Mouse (Mus musculus): ENCODE data around the gene Atxn10. TPM values are rescaled to one million over a fixed set of nuclear protein-coding genes. Genes with fewer than 3 reads are reported as not detected.

Atxn10 gene
- polyA plus RNA-seq, 1 experiment from 2014 or later = 114 TPM

GRCm38 (mm10) chr15:85488900-85489299 is 152.9 kb downstream of the Atxn10 start:
- Histone ChIP-seq H3K9me3 (replicated peaks) (no peaks in the 10 kb centered on the region), H3K27me3 (replicated peaks) (peaks cover 44% of the 10 kb centered on the region), H3K4me2 (no peak overlapping the region), H3K36me3 (no peaks in the 10 kb centered on the region), H3K27ac (no peak overlapping the region), H3K4me3 (no peak overlapping the region), H3K4me1 (no peaks in the 10 kb centered on the region), H3K9ac (no peak overlapping the region)
- WGBS (ENCODE audit: insufficient replicate concordance) = 68% methylated on average over 10 of the region's 10 CpGs
- ATAC-seq = no peak

GRCm38 (mm10) chr15:85489751-85490150 is 153.7 kb downstream of the Atxn10 start:
- Histone ChIP-seq H3K36me3 (no peaks in the 10 kb centered on the region), H3K9ac (no peak overlapping the region), H3K4me1 (no peaks in the 10 kb centered on the region), H3K4me2 (no peak overlapping the region), H3K4me3 (no peak overlapping the region), H3K27me3 (replicated peaks) (peaks cover 53% of the 10 kb centered on the region), H3K27ac (no peak overlapping the region), H3K9me3 (replicated peaks) (no peaks in the 10 kb centered on the region)
- ATAC-seq = no peak
- 73% methylated on average over 7 of the region's 7 CpGs for WGBS (ENCODE audit: insufficient replicate concordance)

GRCm38 (mm10) chr15:85494163-85494621 is 158.1 kb downstream of the Atxn10 start:
- ATAC-seq = no peak
- Histone ChIP-seq H3K4me3 (no peak overlapping the region), H3K9me3 (replicated peaks) (no peaks in the 10 kb centered on the region), H3K4me1 (no peaks in the 10 kb centered on the region), H3K27me3 (replicated peaks) (peaks cover 89% of the 10 kb centered on the region), H3K9ac (no peak overlapping the region), H3K27ac (no peak overlapping the region), H3K36me3 (no peaks in the 10 kb centered on the region), H3K4me2 (no peak overlapping the region)
- 7% methylated on average over 11 of the region's 11 CpGs for WGBS (ENCODE audit: insufficient replicate concordance)

GRCm38 (mm10) chr15:85497548-85497947 is 161.5 kb downstream of the Atxn10 start:
- H3K36me3 ChIP-seq = no peaks in the 10 kb centered on the region
- peaks cover 65% of the 10 kb centered on the region for H3K27me3 ChIP-seq (replicated peaks)
- no peak overlapping the region for H3K27ac ChIP-seq
- H3K4me2 ChIP-seq = no peak overlapping the region
- H3K9ac ChIP-seq = no peak overlapping the region
- no peaks in the 10 kb centered on the region for H3K4me1 ChIP-seq
- no peak overlapping the region for H3K4me3 ChIP-seq
- ATAC-seq = no peak
- WGBS (ENCODE audit: insufficient replicate concordance) = 64% methylated on average over 4 of the region's 4 CpGs
- H3K9me3 ChIP-seq (replicated peaks) = no peaks in the 10 kb centered on the region

- no peaks in the 10 kb centered on the region for H3K4me1 ChIP-seq
- H3K36me3 ChIP-seq = no peaks in the 10 kb centered on the region
- ATAC-seq = no peak
- no peak overlapping the region for H3K4me2 ChIP-seq
- WGBS (ENCODE audit: insufficient replicate concordance) = 60% methylated on average over 10 of the region's 10 CpGs
- H3K27ac ChIP-seq = no peak overlapping the region
- no peak overlapping the region for H3K4me3 ChIP-seq
- peaks cover 60% of the 10 kb centered on the region for H3K27me3 ChIP-seq (replicated peaks)
- H3K9me3 ChIP-seq (replicated peaks) = no peaks in the 10 kb centered on the region
- H3K9ac ChIP-seq = no peak overlapping the region
Measured at GRCm38 (mm10) chr15:85497981-85498475, 162.0 kb downstream of the Atxn10 start.

GRCm38 (mm10) chr15:85500267-85500666 is 164.2 kb downstream of the Atxn10 start:
- Histone ChIP-seq H3K4me3 (no peak overlapping the region), H3K36me3 (no peaks in the 10 kb centered on the region), H3K27me3 (replicated peaks) (peaks cover 38% of the 10 kb centered on the region), H3K4me1 (no peaks in the 10 kb centered on the region), H3K4me2 (no peak overlapping the region), H3K9ac (no peak overlapping the region), H3K9me3 (replicated peaks) (no peaks in the 10 kb centered on the region), H3K27ac (no peak overlapping the region)
- 79% methylated on average over 10 of the region's 10 CpGs for WGBS (ENCODE audit: insufficient replicate concordance)
- no peak for ATAC-seq

GRCm38 (mm10) chr15:85503127-85503526 is 167.1 kb downstream of the Atxn10 start, which contains the start of gene 7530416G11Rik:
Gene 7530416G11Rik, minus strand, starts transcription at chr15:85503227.
- no peak for ATAC-seq

GRCm38 (mm10) chr15:85505118-85505925 is 169.3 kb downstream of the Atxn10 start:
- Histone ChIP-seq H3K9ac (no peak overlapping the region), H3K9me3 (replicated peaks) (no peaks in the 10 kb centered on the region), H3K27me3 (replicated peaks) (no peaks in the 10 kb centered on the region), H3K4me2 (no peak overlapping the region), H3K36me3 (no peaks in the 10 kb centered on the region), H3K27ac (no peak overlapping the region), H3K4me3 (no peak overlapping the region), H3K4me1 (no peaks in the 10 kb centered on the region)
- WGBS (ENCODE audit: insufficient replicate concordance) = 63% methylated on average over 14 of the region's 14 CpGs
- ATAC-seq = no peak

More at GRCm38 (mm10) chr15:85503127-85503526, 167.1 kb downstream of the Atxn10 start, which contains the start of gene 7530416G11Rik:
- no peak within 1 kb of the TSS for H3K4me3 ChIP-seq
- peaks cover 13% of the 10 kb centered on the region; the same call in 1 of the 2 replicates for H3K27me3 ChIP-seq (replicated peaks)
- no peaks in the 10 kb centered on the region for H3K9me3 ChIP-seq (replicated peaks)
- no peak within 1 kb of the TSS for H3K27ac ChIP-seq
- no peaks in the 10 kb centered on the region for H3K36me3 ChIP-seq
- no peak within 1 kb of the TSS for H3K4me2 ChIP-seq
- H3K4me1 ChIP-seq = no peaks in the 10 kb centered on the region
- WGBS (ENCODE audit: insufficient replicate concordance) = 62% methylated on average over 8 of the region's 8 CpGs
- H3K9ac ChIP-seq = no peak within 1 kb of the TSS

GRCm38 (mm10) chr15:85506680-85507079 is 170.6 kb downstream of the Atxn10 start:
- Histone ChIP-seq H3K4me2 (no peak overlapping the region), H3K9me3 (replicated peaks) (no peaks in the 10 kb centered on the region), H3K4me1 (no peaks in the 10 kb centered on the region), H3K36me3 (no peaks in the 10 kb centered on the region), H3K4me3 (no peak overlapping the region), H3K27me3 (replicated peaks) (no peaks in the 10 kb centered on the region), H3K27ac (no peak overlapping the region), H3K9ac (no peak overlapping the region)
- no peak for ATAC-seq
- WGBS (ENCODE audit: insufficient replicate concordance) = 7% methylated on average over 1 of the region's 1 CpGs

GRCm38 (mm10) chr15:85507370-85508014 is 171.4 kb downstream of the Atxn10 start:
- WGBS (ENCODE audit: insufficient replicate concordance) = 64% methylated on average over 32 of the region's 32 CpGs
- Histone ChIP-seq H3K4me2 (no peak overlapping the region), H3K27me3 (replicated peaks) (no peaks in the 10 kb centered on the region), H3K4me3 (no peak overlapping the region), H3K27ac (no peak overlapping the region), H3K36me3 (no peaks in the 10 kb centered on the region), H3K4me1 (no peaks in the 10 kb centered on the region), H3K9ac (no peak overlapping the region), H3K9me3 (replicated peaks) (no peaks in the 10 kb centered on the region)
- no peak for ATAC-seq
